Mouse (Mus musculus): ENCODE measurements around the gene Zfp426. TPM values are rescaled to one million over a fixed set of nuclear protein-coding genes. Genes with fewer than 3 reads are reported as not detected.

Gene Zfp426
- polyA plus RNA-seq, 1 experiment from 2014 or later, result 40.5 TPM

Other genes starting within 250 kb of the Zfp426 start
- not detected in 2 replicates for gene Olfr39, start 210.4 kb downstream of the Zfp426 start, polyA plus RNA-seq (2014; fragmentation: Nextera tagmentation; extraction: Ambion mirVana)
- gene Olfr873, start 194.2 kb downstream of the Zfp426 start, polyA plus RNA-seq (2014; fragmentation: Nextera tagmentation; extraction: Ambion mirVana), result not detected in 2 replicates
- gene Olfr18, start 156.7 kb downstream of the Zfp426 start, polyA plus RNA-seq (2014; fragmentation: Nextera tagmentation; extraction: Ambion mirVana), result not detected in 2 replicates
- 53.9 and 58.6 TPM in 2 replicates for gene Zfp560, start 107.6 kb downstream of the Zfp426 start, polyA plus RNA-seq (2014; fragmentation: Nextera tagmentation; extraction: Ambion mirVana)
- 26.5 and 32.4 TPM in 2 replicates for gene Zfp26, start 32.6 kb downstream of the Zfp426 start, polyA plus RNA-seq (2014; fragmentation: Nextera tagmentation; extraction: Ambion mirVana)
- gene Zfp266, start 28.7 kb upstream of the Zfp426 start, polyA plus RNA-seq (2014; fragmentation: Nextera tagmentation; extraction: Ambion mirVana), result 101 and 120 TPM in 2 replicates
- 34.4 and 45.5 TPM in 2 replicates for gene Zfp846, start 88.5 kb upstream of the Zfp426 start, polyA plus RNA-seq (2014; fragmentation: Nextera tagmentation; extraction: Ambion mirVana)
- gene Ubl5, start 150.1 kb upstream of the Zfp426 start, polyA plus RNA-seq (2014; fragmentation: Nextera tagmentation; extraction: Ambion mirVana), result 468 and 550 TPM in 2 replicates
- 10.3 and 12.5 TPM in 2 replicates for gene Fbxl12, start 152.0 kb upstream of the Zfp426 start, polyA plus RNA-seq (2014; fragmentation: Nextera tagmentation; extraction: Ambion mirVana)
- 69.2 and 73.3 TPM in 2 replicates for gene Pin1, start 159.3 kb upstream of the Zfp426 start, polyA plus RNA-seq (2014; fragmentation: Nextera tagmentation; extraction: Ambion mirVana)